Mouse (Mus musculus): ENCODE measurements around the gene Chrm4.

Chrm4 gene

GRCm38 (mm10) chr2:91944170-91944950 is 17.3 kb downstream of the Chrm4 start:
- peak; percentile 66 to 80 for DNase-seq

GRCm38 (mm10) chr2:91945483-91945882 is 18.4 kb downstream of the Chrm4 start, which contains the start of gene Gm9821:
Gene Gm9821 (plus strand): TSS chr2:91945703.
- DNase-seq, result no peak

- DNase-seq, result no peak
These were observed 19.8 kb downstream of the Chrm4 start for GRCm38 (mm10) chr2:91946836-91947235.

GRCm38 (mm10) chr2:91947397-91948150 is 20.5 kb downstream of the Chrm4 start:
- no peak for DNase-seq

- no peak for DNase-seq
These were observed 21.1 kb downstream of the Chrm4 start for GRCm38 (mm10) chr2:91948151-91948509.

- DNase-seq, result no peak
These were observed 21.8 kb downstream of the Chrm4 start for GRCm38 (mm10) chr2:91948792-91949241.

DNA sequence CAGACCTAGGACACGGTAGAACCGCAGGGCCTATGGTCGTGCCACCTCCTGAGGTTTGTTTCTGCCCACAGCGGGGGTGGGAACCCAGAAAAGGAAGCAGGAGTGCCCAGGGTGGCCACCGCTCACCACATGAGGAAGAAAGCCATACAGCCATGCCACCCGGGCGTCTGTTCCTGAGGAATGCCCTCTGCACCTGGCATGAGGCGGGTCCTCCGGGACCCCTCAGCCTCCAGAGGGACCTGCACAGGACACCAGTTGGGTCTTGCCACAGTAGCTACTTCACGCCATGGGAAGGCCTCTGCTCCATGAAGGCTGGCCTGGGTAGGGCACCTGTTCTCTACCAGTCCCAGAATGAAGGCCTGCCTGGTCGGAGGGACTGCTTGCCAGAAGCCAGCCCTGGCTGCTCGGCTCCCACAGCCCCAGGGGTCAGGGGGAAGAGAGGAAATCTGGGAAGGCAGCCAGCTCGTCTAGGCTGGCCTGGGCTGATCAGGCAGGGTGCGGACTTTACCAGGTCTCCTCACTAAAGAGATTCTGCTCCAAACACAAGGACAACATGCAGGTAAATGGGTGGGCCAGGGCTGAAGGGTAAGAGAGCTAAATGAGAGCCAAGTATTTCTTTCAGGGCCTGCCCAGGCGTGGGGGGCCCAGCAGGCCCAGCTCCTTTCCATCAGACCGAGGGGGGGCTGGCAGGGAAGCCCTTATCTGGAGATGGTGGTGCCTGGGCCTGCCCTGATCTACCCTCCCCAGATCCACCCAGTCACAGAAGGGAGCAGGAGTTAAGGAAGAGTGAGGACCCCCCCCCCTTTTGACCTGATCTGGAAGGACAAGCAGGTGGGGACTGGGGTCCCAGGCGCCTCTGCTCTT is 22.6 kb downstream of the Chrm4 start:
- DNase-seq, result peak in 1 of 2 experiments; percentile 43

GRCm38 (mm10) chr2:91950275-91951085 is 23.4 kb downstream of the Chrm4 start:
- peak; percentile 37 for DNase-seq

DNA sequence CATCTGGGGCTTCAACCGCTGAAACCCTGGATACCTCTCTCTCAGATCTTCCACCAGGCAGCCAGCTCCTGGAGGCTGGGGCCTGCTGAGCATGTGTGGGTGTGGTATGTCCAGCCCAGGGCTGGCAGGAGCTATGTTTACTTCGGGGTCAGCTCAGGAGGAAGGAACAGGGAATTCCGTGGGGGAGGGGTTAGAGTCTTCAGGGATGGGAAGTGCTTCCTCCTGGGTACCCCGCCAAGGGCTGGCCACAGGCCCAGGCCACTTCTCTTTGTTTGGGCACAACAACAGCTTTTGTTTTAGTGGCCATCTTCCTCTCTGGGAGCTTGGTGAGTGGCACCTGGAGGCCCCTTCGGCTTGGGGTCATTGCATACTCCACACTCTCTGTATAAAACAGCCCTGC is 26.8 kb downstream of the Chrm4 start:
- no peak for DNase-seq

- no peak for DNase-seq
These were observed 28.1 kb downstream of the Chrm4 start for GRCm38 (mm10) chr2:91955121-91955591.

DNA sequence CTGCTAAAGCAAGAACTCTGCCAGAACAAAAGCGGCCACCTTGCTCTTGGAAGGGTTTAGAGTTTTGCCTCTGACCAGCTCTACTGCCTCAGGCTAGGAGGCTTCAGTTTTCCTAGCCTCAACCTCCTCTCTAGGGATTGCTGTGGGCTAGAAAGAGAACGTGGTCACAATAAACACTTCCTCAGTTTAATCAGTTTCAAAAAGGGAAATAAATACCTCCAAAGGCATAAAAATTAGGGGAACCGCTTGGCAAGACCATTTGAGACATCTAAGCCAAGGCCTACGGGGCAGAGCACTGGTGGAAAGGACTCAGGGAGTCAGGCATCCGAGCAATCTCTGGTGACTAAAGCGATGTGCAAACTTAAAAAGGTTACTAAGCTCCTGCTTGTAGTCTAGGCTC is 28.8 kb downstream of the Chrm4 start:
- no peak for DNase-seq

DNA sequence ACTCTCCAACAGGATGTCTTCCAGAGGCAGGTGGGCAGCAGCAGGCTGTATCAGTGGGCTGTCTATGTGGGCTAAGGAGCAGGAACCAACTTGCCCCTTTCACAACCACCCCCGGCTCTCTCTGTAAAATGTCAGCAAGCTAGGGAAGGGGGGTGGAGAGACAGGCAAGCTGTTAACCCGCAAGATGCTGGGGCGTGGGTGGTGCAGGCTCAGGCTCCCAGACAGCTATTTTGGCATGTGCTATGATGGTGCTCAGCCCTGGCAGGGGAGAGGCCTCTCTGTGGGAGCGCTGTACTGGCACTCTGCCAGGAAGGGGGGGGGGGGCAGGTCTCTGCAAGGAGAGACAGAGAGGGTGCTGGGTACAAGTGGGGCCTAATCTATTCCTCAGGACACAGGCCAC is 30.0 kb downstream of the Chrm4 start:
- no peak for DNase-seq

DNA sequence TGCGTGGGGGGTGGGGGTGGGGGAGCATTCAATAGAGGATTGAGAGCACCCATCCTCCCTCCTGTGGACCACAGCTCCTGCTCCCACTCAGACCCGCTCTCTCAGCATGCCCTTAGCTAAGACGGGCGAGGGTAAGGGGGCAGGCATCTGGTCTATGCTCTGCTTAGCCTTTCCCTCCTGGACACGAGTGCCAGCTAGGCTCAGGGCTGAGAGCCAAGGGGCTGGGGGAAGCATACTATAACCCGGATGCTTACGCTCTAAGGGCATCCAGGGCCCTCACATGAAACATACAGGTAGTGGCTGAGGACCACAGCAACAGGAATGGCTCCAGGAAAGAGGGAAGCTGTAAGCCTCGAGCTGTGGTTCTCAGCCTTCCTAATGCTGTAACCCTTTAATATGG is 31.0 kb downstream of the Chrm4 start:
- no peak for DNase-seq

DNA sequence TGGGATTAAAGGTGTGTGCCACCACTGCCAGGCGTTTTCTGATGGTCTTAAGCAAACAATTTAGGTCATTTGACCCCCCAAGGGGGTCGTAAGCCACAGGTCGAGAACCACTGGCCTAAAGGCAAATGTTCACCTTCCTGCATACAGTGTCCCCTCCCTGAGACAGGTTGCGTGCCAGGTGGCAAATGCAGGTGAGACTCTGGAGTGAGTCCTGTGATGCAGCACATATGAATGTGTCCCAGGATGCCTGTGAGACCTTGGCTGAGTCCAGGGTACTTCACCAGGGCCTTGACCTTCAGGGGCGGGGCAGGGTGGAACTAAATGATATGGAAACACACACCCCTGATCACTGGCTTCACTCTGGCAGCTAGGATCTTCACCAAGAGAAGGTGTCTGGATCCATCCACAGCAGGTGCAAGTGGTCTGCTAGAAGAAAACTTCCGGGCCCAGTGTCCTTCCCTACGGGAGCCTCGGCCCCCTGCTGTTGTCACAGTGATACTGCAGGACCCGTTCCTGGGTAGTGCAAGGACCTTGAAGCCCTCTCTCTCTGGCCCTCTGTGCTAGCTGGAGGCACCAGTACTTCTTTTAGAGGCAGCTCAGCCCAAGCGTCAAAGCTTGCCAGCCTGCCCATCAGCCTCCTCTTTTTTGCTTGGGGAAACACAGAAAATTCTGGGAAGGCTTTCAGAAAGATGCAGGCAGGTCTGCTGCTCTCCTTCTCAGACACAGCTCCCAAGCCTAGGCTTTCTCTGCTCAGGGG is 31.8 kb downstream of the Chrm4 start:
- no peak for DNase-seq

DNA sequence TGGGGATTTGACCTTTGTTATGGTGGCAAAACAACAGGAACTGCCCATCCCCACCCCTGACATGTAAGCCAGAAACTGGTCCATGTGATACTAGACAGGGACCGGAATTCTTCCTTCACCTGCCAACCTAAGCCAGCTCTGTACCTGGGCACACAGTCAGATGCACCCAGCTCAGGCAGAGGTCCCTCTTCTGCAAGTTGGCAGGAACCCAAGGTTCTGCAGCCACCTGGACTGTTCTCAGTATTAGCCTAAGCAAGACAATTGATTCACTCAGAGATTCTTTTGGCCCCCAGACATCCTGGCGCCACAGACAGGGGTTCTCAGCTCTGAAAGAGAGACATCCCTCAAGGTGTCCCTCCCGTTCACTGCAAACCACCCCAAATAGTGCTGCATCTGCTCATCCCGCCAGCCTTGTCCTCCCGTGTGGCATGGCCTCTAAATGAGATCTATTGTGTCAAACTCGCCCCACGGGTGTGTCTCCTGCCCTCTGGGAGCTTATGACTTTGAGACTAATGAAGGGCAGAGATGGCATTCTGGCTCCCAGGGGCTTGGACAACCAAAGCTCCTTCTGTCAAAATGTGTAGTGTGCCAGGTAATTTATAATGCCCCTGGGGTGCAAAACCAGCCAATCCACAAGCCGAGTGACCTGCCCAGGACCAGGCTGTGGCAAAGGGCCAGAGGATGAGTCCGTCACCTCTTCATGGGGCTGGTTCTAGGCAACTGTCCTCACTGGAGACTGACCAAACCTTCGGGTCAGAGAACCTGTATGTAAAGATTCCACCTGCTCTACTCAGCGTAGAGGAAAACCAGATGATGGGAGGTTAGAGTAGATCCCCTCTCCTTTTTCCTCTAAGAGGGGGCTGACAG is 32.7 kb downstream of the Chrm4 start:
- DNase-seq, result no peak

- DNase-seq, result no peak
These were observed 33.4 kb downstream of the Chrm4 start for GRCm38 (mm10) chr2:91960459-91960858.

DNA sequence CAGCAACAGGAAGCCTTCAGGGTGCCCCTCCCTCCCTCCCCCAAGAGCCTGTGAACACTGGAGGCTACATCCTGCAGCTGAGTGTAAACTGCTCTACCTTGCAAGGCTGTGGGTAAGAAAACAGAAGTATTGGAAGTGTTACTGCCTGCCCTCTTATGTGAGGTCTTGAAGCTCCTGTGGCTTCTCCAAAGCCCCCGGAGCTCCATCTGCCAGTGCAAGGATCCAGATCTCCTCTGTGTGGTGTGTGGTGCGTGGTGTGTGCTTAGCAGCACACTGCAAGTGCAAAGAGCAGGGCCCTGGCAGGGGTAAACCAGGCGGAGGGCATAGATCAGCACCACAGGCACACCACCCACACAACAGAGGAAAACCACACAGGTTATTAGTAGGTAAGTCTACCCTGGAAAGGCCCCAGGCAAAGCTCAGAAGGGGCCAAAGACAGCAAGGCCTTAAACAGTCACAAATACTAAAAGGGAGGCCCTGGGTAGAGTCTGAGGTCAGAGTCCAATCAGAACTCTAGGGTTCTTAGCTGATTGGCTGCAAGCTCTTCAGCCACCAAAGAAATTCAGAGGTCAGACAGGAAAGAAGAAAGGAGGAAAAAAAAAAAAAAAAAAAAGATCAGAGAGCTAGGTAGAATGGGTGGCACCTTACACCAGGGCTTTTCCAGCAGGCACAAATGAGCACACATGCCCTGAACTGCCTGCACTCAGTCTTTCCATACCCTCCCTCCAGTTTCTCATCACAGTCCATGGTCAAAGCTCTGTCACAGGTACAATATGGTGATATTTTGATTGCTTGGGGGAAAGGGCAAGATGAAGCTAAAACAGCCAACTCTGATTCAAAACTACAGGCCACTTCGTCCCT is 35.1 kb downstream of the Chrm4 start:
- DNase-seq, result no peak

DNA sequence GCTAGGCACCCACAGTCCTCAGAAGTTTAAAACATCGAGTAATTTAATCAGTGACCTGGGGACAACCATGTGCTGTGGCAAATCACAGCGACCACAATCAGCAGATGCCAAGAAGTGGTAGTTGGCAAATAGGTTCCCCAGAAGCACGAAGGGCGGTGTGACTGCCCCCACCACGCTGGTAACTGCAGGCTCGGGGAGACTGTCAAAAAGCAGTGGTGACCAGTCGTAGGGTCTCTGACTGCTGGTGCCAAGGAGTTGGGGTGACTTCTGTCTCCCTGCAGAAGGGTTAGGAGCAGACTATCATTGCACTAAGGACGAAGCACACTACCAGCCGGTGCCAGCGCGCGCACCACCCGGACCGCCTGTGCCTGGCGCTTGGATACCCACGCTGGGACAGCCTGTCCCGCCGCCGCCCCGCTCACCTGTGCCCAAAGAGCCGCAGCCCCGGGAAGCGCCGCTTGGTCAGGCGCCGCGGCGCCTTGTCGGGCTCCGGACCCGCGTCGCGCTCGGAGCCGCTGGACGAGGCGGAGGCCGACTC is 35.9 kb downstream of the Chrm4 start:
- DNase-seq, result no peak

- peak; percentile 93 to 99 for DNase-seq
These were observed 36.4 kb downstream of the Chrm4 start for GRCm38 (mm10) chr2:91963443-91963932.
